Mouse (Mus musculus) lung, postnatal 0 days (tissue): ENCODE measurements around the gene Dst.

Experiments
- CTCF ChIP-seq: IDR thresholded peaks from 2 replicates; pipeline ENCODE4 v1.5.1; 2016; ENCODE audit warnings: antibody characterized with exemption, mild to moderate bottlenecking
- EP300 ChIP-seq: IDR thresholded peaks from 2 replicates; pipeline ENCODE4 v1.6.1; 2016; ENCODE audit warnings: antibody characterized with exemption, mild to moderate bottlenecking, control low read depth

DNA sequence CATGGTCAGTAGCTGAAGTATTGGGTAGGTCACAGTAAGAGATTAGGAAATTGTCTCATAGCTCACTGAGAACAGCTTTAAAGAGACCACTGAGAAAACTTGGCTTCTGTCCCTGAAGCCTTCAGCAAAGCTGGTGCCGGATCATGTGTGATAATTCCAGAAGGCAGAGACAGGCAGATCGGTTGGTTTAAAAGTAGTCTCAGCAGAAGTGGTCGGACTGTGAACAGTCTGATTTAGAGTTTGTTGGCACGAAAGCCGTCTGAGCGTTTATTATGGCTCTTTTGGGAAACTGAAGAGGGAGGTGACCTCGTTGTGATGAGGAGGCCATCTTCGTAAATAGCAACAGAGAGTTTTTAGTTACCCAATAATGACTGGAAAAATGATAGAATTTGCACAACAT is 52.4 kb downstream of the Dst start:
- TF ChIP-seq CTCF (no peak), EP300 (no peak)
